Mouse (Mus musculus) left cerebral cortex, postnatal 25 days (tissue): ENCODE measurements around the gene Dync2li1. TPM values are rescaled to one million over a fixed set of nuclear protein-coding genes. Genes with fewer than 3 reads are reported as not detected.

Source experiments
- DNase-seq, 2 experiments: peaks; one replicate each; pipeline ENCODE4 v3.0.0; 2022; ENCODE audit warnings: low spot score in 2 of 2, mixed read lengths in 1 of 2
- intact Hi-C: fragments of 180-260 bp; cut with DNase I; formaldehyde crosslinking; loops from one replicate; pipeline ENCODE4 v1.15.1; 2025
- total RNA-seq, 2 experiments: library from RNA; stranded (reverse); gene quantifications; 2 replicates each; pipeline ENCODE4 v1.2.3; 2021

Gene Dync2li1
- total RNA-seq, result 10 to 100 TPM; 18.5 to 20.4 TPM

DNA sequence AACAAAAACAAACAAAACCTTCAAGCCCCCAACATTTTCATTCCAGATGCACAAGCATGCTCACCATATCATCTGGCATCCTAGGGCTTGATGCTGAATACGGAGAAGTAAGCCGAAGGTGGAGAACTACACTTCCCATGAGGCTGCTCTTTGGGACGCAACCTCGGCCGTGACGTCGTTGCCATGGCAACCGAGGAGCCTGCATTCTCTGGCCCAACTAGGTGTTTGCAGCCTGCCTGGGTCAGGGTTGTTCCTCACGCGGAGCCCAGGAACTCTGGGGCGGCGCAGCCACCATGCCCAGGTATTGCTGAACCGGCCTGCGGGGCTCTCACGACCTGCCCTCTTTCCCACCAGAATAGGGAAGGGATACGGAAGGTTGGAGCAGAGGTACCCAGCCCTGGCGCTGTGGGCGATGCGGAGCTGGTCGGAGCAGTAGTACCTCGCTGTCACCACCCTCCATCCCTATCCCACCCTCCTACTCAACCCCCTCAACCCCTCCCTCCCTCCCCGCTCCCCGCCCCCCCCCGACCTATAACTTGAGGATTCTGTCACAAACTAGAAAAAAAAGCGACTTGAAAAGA, at the start of gene Dync2li1:
Dync2li1 (plus strand) TSS at position 221 of the 581 bp plus-strand sequence.
- peak; percentile 95 to 96 for DNase-seq
- intact Hi-C loops, result loop anchor here (5.0 kb wide), 2 partner anchors 114 to 159 kb away; partner anchors contain the start of genes Plekhh2 and Thada

DNA sequence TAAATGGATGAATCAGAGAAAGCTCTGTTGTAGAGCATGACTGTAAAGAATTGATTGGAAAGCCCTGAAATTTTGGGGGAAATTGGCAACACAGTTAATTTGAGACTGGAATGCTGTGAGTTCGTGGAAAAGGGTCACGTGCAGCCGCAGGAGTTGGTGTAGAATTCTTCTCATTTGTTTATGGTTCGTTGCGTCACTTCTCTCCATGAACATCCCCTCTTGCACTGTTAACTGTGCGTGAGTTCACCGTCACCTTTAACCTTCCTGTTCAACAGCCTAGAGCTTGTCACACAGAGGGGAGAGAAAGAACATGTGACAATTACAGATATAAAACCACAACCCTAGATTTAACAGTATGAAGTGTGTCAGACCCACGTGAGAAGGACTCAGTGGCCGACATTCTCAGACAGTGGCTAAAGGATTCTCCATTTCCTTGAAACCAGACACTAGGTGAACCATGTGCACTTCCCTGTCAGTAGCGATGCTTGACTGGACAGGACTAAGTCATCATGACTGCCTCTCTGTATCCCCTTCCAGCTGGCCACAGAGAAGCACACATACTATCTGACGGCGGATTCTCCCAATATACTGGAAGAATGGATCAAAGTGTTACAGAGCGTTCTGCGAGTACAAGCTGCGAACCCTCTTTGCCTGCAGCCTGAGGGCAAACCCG, 49.5 kb upstream of the Dync2li1 start:
- DNase-seq, result no peak
- intact Hi-C loops, result no loop called here

DNA sequence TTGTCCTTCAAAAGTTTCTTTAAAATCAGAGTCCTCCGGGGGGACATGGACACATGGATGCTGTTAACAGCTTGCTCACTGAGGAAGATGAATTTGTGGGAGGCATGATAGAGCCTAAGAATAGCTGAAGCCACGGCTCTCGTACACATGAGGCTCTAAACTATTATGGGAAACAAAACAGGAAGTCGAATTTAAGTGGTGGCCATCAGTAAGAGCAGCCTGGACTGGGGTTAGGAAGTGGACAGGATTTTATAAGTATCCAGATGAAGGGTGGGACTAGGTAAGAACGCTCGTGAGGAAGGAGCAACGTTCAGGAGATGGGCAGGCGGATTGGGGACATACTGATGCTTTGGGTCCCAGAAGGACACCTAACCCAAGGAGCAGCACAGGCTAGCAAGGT, 47.0 kb upstream of the Dync2li1 start:
- intact Hi-C loops, result no loop called here
- no peak for DNase-seq

DNA sequence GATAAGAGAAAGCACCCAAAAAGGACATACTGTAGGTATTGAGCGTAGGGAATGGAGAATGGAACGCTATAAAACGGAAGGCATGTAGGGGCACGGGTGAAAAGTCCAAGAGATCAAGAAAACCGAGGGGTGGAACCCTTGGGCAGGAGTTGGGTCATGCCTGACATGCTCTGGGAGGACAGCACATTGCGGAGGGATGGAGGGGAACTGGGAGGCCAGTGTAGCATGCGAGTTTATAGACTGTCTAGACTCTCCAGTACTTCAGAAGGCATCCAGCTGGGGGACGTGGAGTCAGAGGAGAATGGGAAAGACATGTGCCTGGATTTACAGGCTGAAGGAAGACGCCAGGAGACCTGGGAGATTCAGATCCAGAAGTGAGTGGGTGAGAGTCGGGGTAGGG, 46.5 kb upstream of the Dync2li1 start:
- intact Hi-C loops, result loop anchor here (5.0 kb wide), 1 partner anchor 68 kb away; the partner anchor contains the start of gene Plekhh2
- DNase-seq, result no peak

DNA sequence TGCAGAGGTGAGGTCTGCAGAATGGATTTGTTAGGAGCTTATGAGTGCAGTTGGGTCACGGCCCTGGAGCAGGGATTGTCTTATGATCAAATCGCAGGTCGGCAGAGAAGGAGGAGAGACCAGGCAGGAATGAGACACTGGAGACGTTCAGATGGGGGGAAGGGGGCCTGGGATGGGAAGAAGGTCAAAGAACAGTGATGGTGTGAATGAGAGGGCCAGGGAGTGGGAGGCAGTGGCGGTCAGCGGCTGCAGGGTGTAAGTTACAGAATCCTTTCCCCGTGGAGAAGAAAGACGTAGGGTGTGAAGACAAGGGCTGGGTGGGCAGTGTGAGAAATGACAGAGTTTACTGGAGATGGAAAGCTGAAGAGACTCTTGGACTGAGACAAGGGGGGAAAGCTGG, 45.5 kb upstream of the Dync2li1 start:
- no peak for DNase-seq
- intact Hi-C loops, result loop anchor here (5.0 kb wide), 1 partner anchor 69 kb away; the partner anchor contains the start of gene Plekhh2

DNA sequence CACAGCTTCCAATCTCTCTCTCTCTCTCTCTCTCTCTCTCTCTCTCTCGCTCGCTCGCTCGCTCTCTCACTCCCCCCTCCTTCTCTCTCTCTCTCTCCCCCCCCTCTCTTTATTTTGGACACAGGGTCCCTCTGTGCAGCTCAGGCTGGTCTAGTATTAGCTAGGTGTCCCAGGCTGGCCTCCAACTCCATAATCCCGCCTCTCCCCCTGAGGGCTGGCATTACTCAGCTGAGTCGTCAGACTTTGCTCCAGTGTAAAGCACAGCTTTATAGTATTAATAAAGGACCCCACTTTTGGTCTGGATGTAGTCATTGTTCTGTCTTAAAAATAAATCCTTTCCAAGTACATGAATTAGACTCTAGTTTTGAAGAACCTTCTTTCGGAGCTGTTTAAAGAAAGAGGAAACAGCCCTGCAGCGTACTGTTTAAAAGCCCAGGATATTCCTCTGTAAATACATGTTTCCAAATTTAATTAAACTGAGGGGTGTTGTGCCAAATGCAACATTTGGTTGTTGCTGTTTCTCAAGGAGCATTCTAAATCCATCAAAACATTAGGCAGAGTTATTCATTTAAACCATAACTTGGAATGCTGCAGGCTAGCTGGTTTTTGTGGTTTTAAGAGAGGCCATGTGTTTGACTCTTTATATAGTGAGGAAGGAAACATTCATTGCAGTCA, 44.4 kb upstream of the Dync2li1 start:
- no peak for DNase-seq
- intact Hi-C loops, result loop anchor here (5.0 kb wide), 1 partner anchor 70 kb away; the partner anchor contains the start of gene Plekhh2

DNA sequence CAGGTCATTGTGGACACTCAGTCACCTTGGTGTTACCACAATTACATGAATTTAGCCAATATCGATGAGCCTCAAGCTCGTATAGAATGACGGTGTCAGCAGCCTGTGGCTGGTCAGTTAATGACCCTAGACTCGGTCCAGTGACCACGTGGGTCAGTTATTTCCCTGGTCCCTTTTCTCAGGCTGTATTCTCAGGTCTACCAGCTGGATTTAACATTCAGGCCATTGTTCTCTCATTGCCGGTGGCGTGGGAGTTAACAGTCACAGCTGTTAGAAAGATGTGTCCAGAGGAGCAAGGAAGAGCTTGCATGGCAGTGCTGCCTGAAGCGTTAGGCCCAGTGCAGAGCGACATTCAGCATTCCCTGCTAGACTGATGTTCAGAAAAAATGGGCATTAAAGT, 42.2 kb upstream of the Dync2li1 start:
- DNase-seq, result no peak
- intact Hi-C loops, result loop anchor here (5.0 kb wide), 1 partner anchor 72 kb away; the partner anchor contains the start of gene Plekhh2

DNA sequence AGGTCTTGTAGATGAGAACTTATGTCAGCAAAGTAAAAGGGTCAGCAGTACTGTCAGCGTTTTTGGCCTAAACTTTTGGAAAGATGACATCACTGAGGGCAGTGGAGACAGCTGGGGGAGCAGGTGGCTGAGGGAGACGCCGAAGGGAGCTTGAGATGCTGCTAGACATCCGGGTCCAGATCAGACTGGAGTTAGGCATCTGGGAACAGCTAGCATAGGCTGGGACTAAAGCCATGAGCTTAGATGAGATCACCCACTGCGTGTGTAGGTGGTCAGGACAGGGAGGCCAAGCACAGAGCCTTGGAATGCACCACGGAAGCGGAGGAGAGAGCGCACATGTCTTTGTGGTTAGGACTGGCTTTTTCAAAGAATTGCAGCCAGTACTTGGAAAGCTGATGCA, 41.2 kb upstream of the Dync2li1 start:
- DNase-seq, result peak; percentile 42 to 90
- intact Hi-C loops, result no loop called here

DNA sequence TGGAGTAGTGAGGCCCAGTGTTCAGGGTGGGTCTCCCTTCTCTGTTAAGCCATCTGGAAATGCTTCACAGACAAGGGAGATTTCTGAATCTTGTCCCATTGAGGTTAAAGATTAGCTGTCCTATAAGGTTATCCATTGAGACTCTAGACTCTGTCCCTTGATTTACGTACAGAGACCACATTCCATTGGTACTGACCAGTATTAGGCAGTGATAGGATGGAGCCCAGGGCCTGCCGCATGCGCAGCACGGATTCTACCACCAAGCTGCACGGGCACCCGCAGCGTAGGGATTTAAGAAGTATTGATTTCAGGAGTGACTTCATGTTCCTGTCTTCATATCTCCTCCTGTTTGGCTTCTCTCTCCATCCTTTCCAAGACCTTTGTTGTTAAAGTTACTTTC, 36.2 kb upstream of the Dync2li1 start:
- intact Hi-C loops, result no loop called here
- DNase-seq, result no peak

DNA sequence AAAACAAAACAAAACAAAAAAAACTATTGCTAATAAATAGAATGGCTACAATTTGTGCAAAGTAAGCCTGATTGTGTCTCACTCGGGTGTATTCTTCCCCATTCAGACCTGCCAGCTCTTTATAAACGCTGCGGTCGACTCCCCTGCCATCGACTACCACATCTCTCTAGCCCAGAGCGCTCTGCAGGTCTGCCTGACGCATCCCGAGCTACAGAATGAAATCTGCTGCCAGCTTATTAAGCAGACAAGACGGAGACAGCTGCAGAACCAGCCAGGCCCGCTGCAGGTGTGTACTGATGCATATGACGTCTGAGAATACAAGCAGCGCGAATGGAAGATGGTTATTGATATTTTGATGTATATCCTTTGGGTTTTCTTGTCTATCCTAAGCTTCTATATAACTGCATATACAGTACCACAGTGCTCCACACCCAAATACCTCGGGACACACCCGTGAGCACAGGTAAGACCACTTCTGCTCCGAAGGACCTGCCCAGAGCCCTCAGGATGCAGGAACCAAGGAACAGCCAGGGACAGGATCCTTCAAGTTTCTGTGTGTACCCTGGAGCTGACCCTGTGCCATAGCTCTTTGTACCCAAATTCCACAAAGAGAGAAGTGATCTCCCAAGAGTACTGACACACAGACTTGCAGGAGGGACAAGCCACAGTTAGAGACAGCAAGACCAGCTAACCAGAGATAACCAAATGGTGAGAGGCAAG, 34.7 kb upstream of the Dync2li1 start:
- DNase-seq, result no peak
- intact Hi-C loops, result no loop called here

DNA sequence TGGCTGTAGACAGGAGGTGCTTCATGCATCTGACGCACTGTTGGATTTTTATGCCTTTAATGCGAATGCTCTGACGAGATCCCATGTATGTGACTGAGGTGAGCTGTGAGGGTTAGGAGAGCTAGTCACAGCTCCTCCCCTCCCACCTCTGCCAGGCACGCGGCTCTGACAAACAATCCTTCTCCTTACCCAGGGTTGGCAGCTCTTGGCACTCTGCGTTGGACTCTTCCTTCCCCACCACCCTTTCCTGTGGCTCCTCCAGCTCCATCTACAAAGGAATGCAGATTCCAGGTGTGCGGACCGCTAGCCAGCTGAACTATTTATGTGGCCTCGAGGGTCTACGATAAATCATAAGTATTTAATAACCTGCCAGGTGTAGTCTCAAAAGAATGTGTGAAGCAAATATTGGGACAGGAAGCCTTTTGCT, 30.3 kb upstream of the Dync2li1 start:
- no peak for DNase-seq
- intact Hi-C loops, result no loop called here

DNA sequence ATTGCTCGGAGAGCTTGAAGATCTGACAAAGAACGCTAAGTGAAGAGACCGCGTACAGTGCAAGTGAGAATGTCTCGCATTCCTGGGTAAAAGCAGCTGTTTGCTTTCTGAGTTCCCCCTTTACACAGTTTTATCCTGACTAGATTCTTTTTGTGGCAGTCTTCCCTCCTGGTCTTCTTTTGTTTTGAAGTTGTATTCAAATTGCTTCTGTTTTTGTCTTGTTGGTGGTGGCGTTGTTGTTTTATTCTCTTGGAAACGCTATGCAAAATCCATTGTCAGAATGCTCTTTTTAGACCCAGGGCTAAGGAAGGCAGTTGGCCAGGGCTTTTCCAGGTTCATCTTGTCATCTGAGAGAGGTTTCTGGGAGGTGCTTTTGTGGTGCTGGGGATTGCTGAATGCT, 29.8 kb upstream of the Dync2li1 start:
- intact Hi-C loops, result no loop called here
- no peak for DNase-seq

DNA sequence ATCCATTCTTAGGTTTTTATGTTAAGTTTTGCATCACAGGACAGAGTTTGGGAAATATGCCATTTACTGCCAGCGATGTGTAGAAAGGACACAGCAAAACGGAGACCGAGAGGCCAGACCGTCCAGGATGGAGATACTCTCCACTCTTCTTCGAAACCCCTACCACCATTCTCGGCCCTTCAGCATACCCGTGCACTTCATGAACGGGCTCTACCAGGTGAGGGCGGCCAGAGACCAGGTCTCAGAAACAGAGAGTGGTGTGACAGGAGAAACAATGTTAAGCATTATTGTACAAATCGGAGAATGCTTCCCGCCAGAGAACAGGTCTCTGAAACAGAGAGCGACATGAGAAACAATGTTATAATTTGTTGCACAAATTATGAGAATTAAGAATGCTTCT, 28.4 kb upstream of the Dync2li1 start:
- intact Hi-C loops, result no loop called here

DNA sequence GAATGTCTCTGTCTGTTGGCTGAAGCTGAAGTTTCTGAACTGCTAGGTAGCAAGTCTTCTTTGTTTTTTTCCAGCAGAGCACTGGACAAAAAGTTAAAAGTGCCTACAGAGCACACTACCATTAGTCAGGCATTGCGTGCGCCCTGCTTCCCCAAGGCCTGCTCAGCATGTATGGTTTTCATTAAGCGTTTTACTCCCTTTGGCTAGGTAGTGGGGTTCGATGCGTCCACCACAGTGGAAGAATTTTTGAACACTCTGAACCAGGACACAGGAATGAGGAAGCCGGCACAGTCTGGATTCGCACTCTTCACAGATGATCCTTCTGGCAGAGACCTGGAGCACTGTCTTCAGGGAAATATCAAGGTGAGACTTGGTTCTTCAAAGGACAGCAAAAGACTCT, 27.4 kb upstream of the Dync2li1 start:
- intact Hi-C loops, result no loop called here
- DNase-seq, result no peak

More for the DNA sequence above, 28.4 kb upstream of the Dync2li1 start:
- DNase-seq, result no peak

DNA sequence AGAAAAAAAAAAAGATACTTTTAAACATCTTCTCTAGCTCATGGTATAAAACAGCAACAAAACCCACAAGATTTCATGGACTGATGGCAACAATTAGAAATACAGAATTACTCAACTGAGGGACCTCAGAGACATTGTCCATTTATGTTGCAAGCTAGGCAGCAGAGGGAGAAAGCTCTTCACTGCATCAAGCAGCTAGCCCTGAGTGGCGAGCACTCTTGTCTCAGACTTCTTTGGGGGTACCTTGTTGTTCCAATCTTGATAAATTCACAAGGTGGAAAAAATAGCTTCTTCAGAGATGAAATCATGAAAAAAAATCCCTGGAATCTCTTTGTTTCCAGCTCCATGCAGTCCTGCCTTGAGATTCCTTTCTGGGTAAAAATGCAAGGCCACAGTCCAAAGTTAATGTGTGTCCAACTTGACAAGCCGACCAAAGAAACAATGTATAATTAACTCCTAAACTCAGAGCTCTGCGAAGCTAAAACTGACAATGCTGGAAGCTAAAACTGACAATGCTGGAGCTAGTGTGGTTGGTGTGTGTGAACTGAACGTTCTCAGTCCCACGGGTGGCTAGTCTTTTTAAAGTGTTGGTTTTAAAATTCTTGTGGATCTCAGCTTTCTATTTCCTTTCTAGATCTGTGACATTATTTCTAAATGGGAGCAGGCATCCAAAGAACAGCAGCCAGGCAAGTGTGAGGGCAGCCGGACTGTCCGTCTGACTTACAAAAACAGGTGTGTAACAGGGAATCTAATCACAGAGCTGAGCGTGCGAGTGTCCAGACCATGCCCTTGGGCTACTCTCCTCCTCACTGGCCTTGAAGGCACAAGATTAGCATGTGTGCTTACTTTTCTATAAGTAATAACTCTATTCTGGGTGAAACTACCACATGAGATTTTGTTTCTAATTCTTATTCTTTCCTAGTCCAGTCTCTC, 26.0 kb upstream of the Dync2li1 start:
- DNase-seq, result peak in 1 of 2 experiments; percentile 55
- intact Hi-C loops, result no loop called here

DNA sequence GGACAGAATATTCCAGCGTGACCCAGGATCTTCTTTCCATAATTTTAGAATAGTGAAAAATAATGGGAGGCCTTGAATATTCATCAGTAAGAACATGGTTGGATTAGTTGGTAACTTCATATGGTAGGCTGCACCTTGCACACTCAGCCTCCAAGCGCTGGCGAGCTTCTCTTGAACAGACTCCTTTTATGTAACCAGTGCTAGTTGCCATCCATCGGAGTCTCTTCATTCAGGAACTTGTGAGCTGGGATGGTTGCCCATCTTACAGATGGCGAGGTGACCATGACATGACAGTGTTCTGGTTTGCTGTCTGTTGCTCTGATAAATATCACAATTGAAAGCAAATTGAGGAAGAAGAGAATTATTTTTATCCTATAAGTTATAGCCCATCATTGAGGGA, 24.5 kb upstream of the Dync2li1 start:
- intact Hi-C loops, result no loop called here
- no peak for DNase-seq

DNA sequence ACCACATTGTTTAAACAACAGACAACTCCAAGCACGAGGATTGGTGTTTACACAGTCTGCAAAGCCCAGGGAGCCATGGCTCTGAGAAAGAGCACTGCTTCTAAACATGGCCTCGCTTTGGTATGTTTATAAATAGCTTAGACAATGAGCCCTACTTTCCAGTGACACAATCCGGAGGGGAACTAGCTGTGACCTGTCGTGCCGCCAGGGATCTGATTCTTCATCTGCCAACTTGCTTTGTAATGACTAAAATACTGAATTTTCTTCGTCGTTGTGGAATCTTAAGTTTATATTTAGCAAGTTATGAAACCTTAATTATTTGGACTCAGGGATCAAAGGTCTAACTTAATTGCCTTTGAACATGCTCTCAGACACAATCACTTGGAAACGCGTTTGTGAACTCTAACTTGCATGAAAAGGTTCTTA, 23.1 kb upstream of the Dync2li1 start:
- no peak for DNase-seq
- intact Hi-C loops, result no loop called here

DNA sequence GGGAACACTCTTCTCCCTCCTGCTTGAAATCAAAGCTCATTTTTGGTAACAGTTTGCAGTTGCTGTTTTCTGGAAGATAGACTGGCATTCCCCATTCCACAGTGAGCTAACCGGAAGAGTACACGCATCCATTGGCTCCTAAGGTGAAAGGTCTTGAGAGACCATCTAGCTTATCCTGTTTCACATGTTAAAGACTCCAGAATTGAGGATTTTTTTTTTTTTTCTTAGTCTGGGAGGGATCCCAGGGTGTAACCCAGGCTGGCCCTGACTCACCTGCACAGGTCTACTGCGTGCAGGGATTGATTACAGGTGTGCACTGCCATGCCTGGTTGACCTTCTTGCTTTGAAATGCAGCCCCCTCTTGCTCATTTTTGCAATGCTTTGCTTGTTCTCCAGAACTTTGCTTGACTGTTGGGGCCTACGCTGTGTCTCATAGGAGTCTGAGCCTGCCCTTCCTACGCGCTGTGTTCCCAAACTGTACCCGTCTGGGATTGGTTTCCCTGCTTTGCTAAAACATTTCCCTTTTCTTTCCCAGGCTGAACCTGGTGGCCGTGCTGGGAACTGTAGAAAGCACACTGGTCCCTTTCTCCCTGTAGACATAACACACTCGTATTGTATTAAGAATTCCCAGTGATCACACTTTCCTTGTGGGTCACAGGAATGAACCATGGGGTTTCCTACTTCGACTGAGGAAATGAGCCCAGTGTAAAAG, 22.4 kb upstream of the Dync2li1 start:
- intact Hi-C loops, result no loop called here

More for the DNA sequence above, 22.4 kb upstream of the Dync2li1 start:
- DNase-seq, result no peak
